Mouse (Mus musculus): ENCODE measurements around the gene Olfr780. TPM values are rescaled to one million over a fixed set of nuclear protein-coding genes. Genes with fewer than 3 reads are reported as not detected.
"Not testable (repeated sequence)": the region's sequence is repeated elsewhere in the genome, so short reads cannot be mapped to it uniquely, and the experiment has no call there.

Olfr780 gene
- total RNA-seq (2014; rRNA removed), result not detected in 2 replicates
- polyA plus RNA-seq (2015; fragmentation: Nextera tagmentation; extraction: Ambion mirVana), result not detected in 2 replicates

DNA sequence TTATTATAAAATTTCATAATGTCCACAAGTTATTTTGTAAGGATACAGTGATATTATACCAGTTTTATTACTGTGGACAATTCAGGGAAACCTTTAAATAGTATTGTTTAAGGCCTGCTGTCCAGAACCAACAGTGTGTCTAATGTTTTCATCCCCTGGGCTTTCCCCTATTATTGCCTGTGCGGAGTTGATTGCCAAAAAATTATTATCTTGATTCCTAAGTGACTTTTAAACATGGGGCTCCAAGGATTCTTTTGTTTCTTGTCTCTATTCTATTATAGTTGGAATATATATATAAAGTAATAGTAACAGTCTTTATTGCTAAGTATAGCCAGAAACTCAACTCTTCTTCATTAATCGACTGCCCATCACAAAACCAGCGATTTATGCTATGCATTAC is at the start of gene Olfr780:
Gene Olfr780, plus strand, starts transcription at position 301 of the 400 bp plus-strand sequence.
- H3K36me3 ChIP-seq (ENCODE audit: insufficient read depth, low read length), result no peaks in the 10 kb centered on the region
- DNase-seq (ENCODE audit: low spot score) (no peak), ATAC-seq (no peak)
- no peaks in the 10 kb centered on the region for H3K4me1 ChIP-seq (ENCODE audit: insufficient read depth, low read length)
- no peak for TF ChIP-seq CTCF (IDR thresholded peaks at IDR 0.05; ENCODE audit: low read depth)
- H3K9me3 ChIP-seq (ENCODE audit: low read length), result no peaks in the 10 kb centered on the region
- no peak within 1 kb of the TSS for H3K4me2 ChIP-seq (ENCODE audit: low read depth, low read length)
- H3K9ac ChIP-seq (replicated peaks; ENCODE audit: low read length), result no peak within 1 kb of the TSS
- no peak within 1 kb of the TSS for H3K4me3 ChIP-seq (ENCODE audit: low read length)
- WGBS, result 85% methylated on average over 3 of the region's 3 CpGs
- H3K27me3 ChIP-seq (ENCODE audit: insufficient read depth, low read length), result no peaks in the 10 kb centered on the region
- H3K27ac ChIP-seq, result no peak within 1 kb of the TSS

DNA sequence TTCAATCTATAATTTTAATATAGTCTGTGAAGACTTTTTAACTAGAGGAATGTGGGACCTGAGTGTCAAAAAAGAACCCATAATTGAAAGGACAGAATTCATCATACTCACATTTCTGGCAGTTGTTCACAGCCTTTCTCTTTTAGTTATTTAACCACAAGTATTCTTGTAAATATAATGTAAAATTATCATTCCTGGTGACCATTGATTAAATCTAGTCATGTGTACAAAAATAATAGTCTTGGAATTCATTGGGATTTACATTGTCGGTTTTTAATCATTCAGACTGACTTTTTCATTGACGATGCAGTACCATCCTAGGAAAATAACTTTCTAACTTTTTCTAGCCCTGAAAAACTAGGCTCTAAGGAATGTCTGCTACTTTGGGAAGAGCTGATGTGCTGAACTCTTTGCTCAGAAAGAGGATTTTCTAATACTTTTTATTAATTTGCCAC is 46.8 kb upstream of the Olfr780 start, which contains the start of gene Olfr777:
Gene Olfr777, minus strand, starts transcription at position 405 of the 455 bp plus-strand sequence.
- H3K36me3 ChIP-seq (ENCODE audit: insufficient read depth, low read length), result no peaks in the 10 kb centered on the region
- no peak for TF ChIP-seq CTCF (IDR thresholded peaks at IDR 0.05; ENCODE audit: low read depth)
- WGBS, result 95% methylated on average over 2 of the region's 2 CpGs
- no peaks in the 10 kb centered on the region for H3K9me3 ChIP-seq (ENCODE audit: low read length)
- H3K4me1 ChIP-seq (ENCODE audit: insufficient read depth, low read length), result no peaks in the 10 kb centered on the region
- H3K4me3 ChIP-seq (ENCODE audit: low read length), result no peak within 1 kb of the TSS
- H3K9ac ChIP-seq (replicated peaks; ENCODE audit: low read length), result no peak within 1 kb of the TSS
- no peak for DNase-seq (ENCODE audit: low spot score)
- H3K4me2 ChIP-seq (ENCODE audit: low read depth, low read length), result no peak within 1 kb of the TSS
- no peak for ATAC-seq
- no peaks in the 10 kb centered on the region for H3K27me3 ChIP-seq (ENCODE audit: insufficient read depth, low read length)
- no peak within 1 kb of the TSS for H3K27ac ChIP-seq

- not testable (repeated sequence) for H3K4me1 ChIP-seq (ENCODE audit: insufficient read depth, low read length); H3K4me2 ChIP-seq (ENCODE audit: low read depth, low read length); ATAC-seq; H3K27ac ChIP-seq; DNase-seq (ENCODE audit: low spot score); H3K4me3 ChIP-seq (ENCODE audit: low read length); H3K9me3 ChIP-seq (ENCODE audit: low read length); H3K36me3 ChIP-seq (ENCODE audit: insufficient read depth, low read length); H3K27me3 ChIP-seq (ENCODE audit: insufficient read depth, low read length); H3K9ac ChIP-seq (replicated peaks; ENCODE audit: low read length)
- WGBS, result 53% methylated on average over 1 of the region's 1 CpGs
Measured at GRCm38 (mm10) chr10:129312973-129313372, 4.9 kb upstream of the Olfr780 start.

GRCm38 (mm10) chr10:129313521-129313920 is 4.4 kb upstream of the Olfr780 start:
- not testable (repeated sequence) for H3K4me1 ChIP-seq (ENCODE audit: insufficient read depth, low read length); H3K27me3 ChIP-seq (ENCODE audit: insufficient read depth, low read length); DNase-seq (ENCODE audit: low spot score); ATAC-seq; H3K4me2 ChIP-seq (ENCODE audit: low read depth, low read length); H3K27ac ChIP-seq; H3K36me3 ChIP-seq (ENCODE audit: insufficient read depth, low read length); H3K4me3 ChIP-seq (ENCODE audit: low read length); H3K9me3 ChIP-seq (ENCODE audit: low read length); H3K9ac ChIP-seq (replicated peaks; ENCODE audit: low read length)
- no CpG with 5 or more reads among the region's 1 CpGs for WGBS

GRCm38 (mm10) chr10:129328554-129328953 is 10.6 kb downstream of the Olfr780 start, which contains the start of gene Olfr781:
Olfr781 (plus strand) TSS chr10:129328854.
- Histone ChIP-seq H3K27ac (no peak within 1 kb of the TSS), H3K9me3 (ENCODE audit: low read length) (no peaks in the 10 kb centered on the region), H3K36me3 (ENCODE audit: insufficient read depth, low read length) (no peaks in the 10 kb centered on the region), H3K4me2 (ENCODE audit: low read depth, low read length) (no peak within 1 kb of the TSS), H3K27me3 (ENCODE audit: insufficient read depth, low read length) (no peaks in the 10 kb centered on the region), H3K4me3 (ENCODE audit: low read length) (no peak within 1 kb of the TSS), H3K4me1 (ENCODE audit: insufficient read depth, low read length) (no peaks in the 10 kb centered on the region), H3K9ac (replicated peaks; ENCODE audit: low read length) (no peak within 1 kb of the TSS)
- DNase-seq (ENCODE audit: low spot score) (no peak), ATAC-seq (no peak)
- no peak for TF ChIP-seq CTCF (IDR thresholded peaks at IDR 0.05; ENCODE audit: low read depth)

- no peak for TF ChIP-seq CTCF (IDR thresholded peaks at IDR 0.05; ENCODE audit: low read depth)
- DNase-seq (ENCODE audit: low spot score) (no peak), ATAC-seq (no peak)
- Histone ChIP-seq H3K4me2 (ENCODE audit: low read depth, low read length) (no peak within 1 kb of the TSS), H3K36me3 (ENCODE audit: insufficient read depth, low read length) (no peaks in the 10 kb centered on the region), H3K9ac (replicated peaks; ENCODE audit: low read length) (no peak within 1 kb of the TSS), H3K27ac (no peak within 1 kb of the TSS), H3K27me3 (ENCODE audit: insufficient read depth, low read length) (no peaks in the 10 kb centered on the region), H3K4me1 (ENCODE audit: insufficient read depth, low read length) (no peaks in the 10 kb centered on the region), H3K9me3 (ENCODE audit: low read length) (no peaks in the 10 kb centered on the region), H3K4me3 (ENCODE audit: low read length) (no peak within 1 kb of the TSS)
- WGBS, result 81% methylated on average over 3 of the region's 3 CpGs
Measured at GRCm38 (mm10) chr10:129348550-129348949, 30.6 kb downstream of the Olfr780 start, which contains the start of gene Olfr782. Olfr782 (plus strand) TSS chr10:129348850.

DNA sequence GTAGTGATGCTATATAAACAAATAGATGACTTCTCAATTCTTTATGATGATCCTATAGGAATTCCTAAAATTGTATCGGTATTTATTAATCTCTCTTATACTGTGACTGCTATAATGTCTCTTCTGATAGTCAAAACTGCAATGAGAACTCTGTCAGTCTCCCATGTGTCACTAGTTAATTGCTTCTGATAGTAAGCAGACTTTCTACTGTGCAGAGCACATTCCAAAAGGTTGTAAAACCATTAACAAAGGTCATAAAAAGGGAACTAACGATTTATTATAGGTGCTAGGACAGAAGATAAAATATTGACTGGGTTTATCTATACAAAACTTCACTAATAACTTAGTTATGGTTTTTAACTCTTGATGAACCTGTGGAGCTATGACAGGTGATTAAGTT is 34.6 kb downstream of the Olfr780 start:
- not testable (repeated sequence) for H3K27ac ChIP-seq; H3K4me2 ChIP-seq (ENCODE audit: low read depth, low read length); H3K9me3 ChIP-seq (ENCODE audit: low read length); H3K36me3 ChIP-seq (ENCODE audit: insufficient read depth, low read length); H3K4me3 ChIP-seq (ENCODE audit: low read length); ATAC-seq; H3K27me3 ChIP-seq (ENCODE audit: insufficient read depth, low read length); H3K4me1 ChIP-seq (ENCODE audit: insufficient read depth, low read length); H3K9ac ChIP-seq (replicated peaks; ENCODE audit: low read length); DNase-seq (ENCODE audit: low spot score)
- WGBS, result 80% methylated on average over 2 of the region's 2 CpGs

GRCm38 (mm10) chr10:129356496-129356895 is 38.6 kb downstream of the Olfr780 start:
- DNase-seq (ENCODE audit: low spot score); H3K9me3 ChIP-seq (ENCODE audit: low read length); ATAC-seq; H3K36me3 ChIP-seq (ENCODE audit: insufficient read depth, low read length); H3K27ac ChIP-seq; H3K27me3 ChIP-seq (ENCODE audit: insufficient read depth, low read length); H3K4me1 ChIP-seq (ENCODE audit: insufficient read depth, low read length); H3K9ac ChIP-seq (replicated peaks; ENCODE audit: low read length); H3K4me2 ChIP-seq (ENCODE audit: low read depth, low read length); H3K4me3 ChIP-seq (ENCODE audit: low read length): not testable (repeated sequence)
- WGBS, result 84% methylated on average over 4 of the region's 4 CpGs

Measured in hindbrain, postnatal 0 days (tissue).